Mouse (Mus musculus): ENCODE measurements around the gene Rbbp8nl. TPM values are rescaled to one million over a fixed set of nuclear protein-coding genes. Genes with fewer than 3 reads are reported as not detected.
A peak's percentile ranks its signal among the peaks of the same experiment; 100 is the strongest.

Rbbp8nl gene
- polyA plus RNA-seq, 1 experiment from 2014 or later, result 1.5 TPM

DNA sequence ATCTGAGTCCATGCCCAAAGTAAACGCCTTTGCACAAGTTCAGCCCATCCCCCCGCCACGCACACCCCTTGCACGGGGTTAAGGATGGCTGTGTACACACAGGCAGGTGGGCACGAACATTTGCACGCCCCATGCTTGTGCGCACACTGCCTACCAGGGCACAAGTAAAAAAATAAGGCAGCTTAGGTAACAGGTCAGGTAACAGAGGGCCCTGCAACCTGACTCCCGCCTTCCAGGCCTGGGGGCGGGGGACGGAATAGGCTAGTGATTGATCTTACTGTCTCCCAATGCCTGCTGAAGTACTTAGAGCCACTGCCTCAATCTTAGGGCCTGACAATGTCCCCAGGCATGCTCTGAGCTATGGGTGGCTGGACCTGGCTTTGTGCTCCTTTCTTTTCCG lies 713 bp downstream of the Rbbp8nl start:
- Histone ChIP-seq H3K9ac (no peak overlapping the region), H3K4me1 (0 out of 2 replicates have a peak, but pooled peaks cover 3% of the 10 kb centered on the region), H3K27me3 (no peaks in the 10 kb centered on the region), H3K4me2 (replicated peaks) (peak overlapping the region; percentile 35), H3K9me3 (replicated peaks) (no peaks in the 10 kb centered on the region), H3K27ac (replicated peaks) (no peak overlapping the region), H3K36me3 (no peaks in the 10 kb centered on the region), H3K4me3 (replicated peaks) (peak overlapping the region; percentile 32)
- 38% methylated on average over 11 of the region's 11 CpGs for WGBS
- ATAC-seq (ENCODE audit: insufficient number of reproducible peaks, low FRiP score, low TSS enrichment, low read depth), result no peak

DNA sequence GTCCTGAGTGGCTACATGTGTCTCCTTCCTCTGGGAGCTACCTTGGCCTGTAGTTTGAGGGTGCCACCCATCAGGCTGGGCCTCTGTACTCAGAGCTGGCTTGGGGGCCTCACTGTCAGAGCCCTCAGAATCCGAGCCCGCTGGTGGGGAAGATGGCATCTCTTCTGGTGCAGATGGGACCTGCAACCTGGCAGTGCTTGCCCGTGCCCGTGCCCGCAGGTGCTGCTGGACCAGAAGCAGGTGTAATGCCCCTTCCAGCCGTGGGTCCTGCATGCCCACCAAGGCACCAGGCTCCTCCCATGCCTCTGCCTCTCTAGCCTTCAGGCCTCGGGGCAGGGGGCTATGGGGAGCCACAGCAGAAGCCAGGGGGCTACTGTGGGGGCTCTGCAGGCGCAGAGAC lies 10.4 kb downstream of the Rbbp8nl start:
- H3K36me3 ChIP-seq, result no peaks in the 10 kb centered on the region
- H3K4me1 ChIP-seq, result peaks cover 8% of the 10 kb centered on the region
- no peak overlapping the region for H3K27ac ChIP-seq (replicated peaks)
- no peak overlapping the region for H3K4me2 ChIP-seq (replicated peaks)
- H3K9ac ChIP-seq, result no peak overlapping the region
- H3K4me3 ChIP-seq (replicated peaks), result no peak overlapping the region
- 84% methylated on average over 8 of the region's 8 CpGs for WGBS
- 0 out of 2 replicates have a peak, but pooled peaks cover 3% of the 10 kb centered on the region for H3K27me3 ChIP-seq
- no peaks in the 10 kb centered on the region for H3K9me3 ChIP-seq (replicated peaks)
- ATAC-seq (ENCODE audit: insufficient number of reproducible peaks, low FRiP score, low TSS enrichment, low read depth), result no peak

DNA sequence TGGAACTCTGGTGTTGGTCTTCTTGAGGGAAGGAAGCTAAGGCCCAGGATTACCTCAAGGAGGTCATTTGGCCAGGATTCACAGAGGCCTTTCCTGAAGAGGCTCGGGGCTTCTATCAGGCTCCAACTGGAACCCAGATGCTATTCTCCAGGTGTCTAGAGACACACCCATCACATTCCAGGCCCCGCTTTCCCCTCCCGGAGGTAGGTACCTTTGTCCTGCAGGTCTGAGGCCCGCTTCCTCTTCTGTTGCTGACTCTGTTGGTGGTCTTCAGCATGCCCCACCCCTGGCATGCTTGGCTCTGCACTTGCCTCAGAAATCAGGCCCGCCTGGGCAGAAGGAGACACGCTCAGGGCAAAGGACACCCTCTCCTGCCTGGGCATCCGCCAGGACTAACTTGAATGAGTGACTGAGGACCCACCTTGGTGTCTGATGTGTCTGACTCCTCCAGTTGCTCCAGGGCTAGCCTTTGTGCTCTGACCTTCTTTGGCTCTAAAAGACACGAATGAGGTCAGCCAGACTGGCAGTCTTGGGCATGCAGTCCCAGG lies 11.8 kb downstream of the Rbbp8nl start:
- H3K27ac ChIP-seq (replicated peaks), result no peak overlapping the region

DNA sequence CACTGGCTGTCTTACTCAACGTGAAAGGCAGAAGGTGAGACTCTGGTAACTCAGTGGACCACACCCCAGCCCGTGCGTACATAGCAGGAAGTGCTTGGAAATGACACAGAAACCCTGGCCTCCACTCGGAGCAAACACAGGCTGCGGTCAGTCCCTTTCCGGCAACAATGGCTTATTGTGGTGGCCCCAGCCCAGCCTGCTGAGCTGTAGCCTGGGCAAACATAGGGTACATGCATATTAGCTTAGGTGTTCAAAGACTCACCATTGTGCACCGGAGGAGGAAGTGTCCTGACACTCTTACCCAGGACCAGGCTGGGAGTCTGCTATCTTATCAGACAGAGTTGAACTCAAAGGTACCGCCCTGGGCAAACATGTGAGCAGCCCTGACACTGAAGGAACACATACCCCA lies 12.8 kb downstream of the Rbbp8nl start:
- Histone ChIP-seq H3K27me3 (0 out of 2 replicates have a peak, but pooled peaks cover 3% of the 10 kb centered on the region), H3K4me2 (replicated peaks) (no peak overlapping the region), H3K4me3 (replicated peaks) (no peak overlapping the region), H3K27ac (replicated peaks) (no peak overlapping the region), H3K36me3 (no peaks in the 10 kb centered on the region), H3K9ac (no peak overlapping the region), H3K9me3 (replicated peaks) (no peaks in the 10 kb centered on the region), H3K4me1 (peaks cover 24% of the 10 kb centered on the region)
- no peak for ATAC-seq (ENCODE audit: insufficient number of reproducible peaks, low FRiP score, low TSS enrichment, low read depth)
- WGBS, result 38% methylated on average over 8 of the region's 8 CpGs

More for the DNA sequence above, 11.8 kb downstream of the Rbbp8nl start:
- no peaks in the 10 kb centered on the region for H3K36me3 ChIP-seq
- no peak overlapping the region for H3K4me2 ChIP-seq (replicated peaks)
- H3K9me3 ChIP-seq (replicated peaks), result no peaks in the 10 kb centered on the region
- 0 out of 2 replicates have a peak, but pooled peaks cover 3% of the 10 kb centered on the region for H3K27me3 ChIP-seq
- peaks cover 15% of the 10 kb centered on the region for H3K4me1 ChIP-seq
- H3K4me3 ChIP-seq (replicated peaks), result no peak overlapping the region
- H3K9ac ChIP-seq, result no peak overlapping the region
- ATAC-seq (ENCODE audit: insufficient number of reproducible peaks, low FRiP score, low TSS enrichment, low read depth), result no peak
- 52% methylated on average over 8 of the region's 8 CpGs for WGBS

DNA sequence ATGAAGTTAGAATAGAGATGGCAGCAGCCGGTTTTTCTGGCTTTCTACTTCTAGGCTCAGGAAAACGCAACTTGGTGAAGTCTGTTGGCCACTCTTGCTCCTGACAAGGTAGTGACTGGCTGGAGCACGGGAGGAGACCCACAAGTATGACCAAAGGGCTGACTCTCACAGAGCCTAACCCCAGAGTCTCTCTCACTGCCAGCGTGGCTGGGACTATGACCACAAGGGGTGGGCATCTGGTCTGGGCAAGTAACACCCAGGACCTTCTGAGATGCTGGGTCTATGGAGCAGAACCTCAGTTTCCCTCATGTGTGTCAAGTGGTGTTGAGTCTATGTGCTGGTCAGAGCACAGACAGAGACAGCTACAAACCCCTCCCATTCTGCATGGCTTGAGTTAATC lies 13.3 kb downstream of the Rbbp8nl start:
- WGBS, result 52% methylated on average over 4 of the region's 4 CpGs
- Histone ChIP-seq H3K4me1 (peaks cover 29% of the 10 kb centered on the region), H3K4me2 (replicated peaks) (no peak overlapping the region)

DNA sequence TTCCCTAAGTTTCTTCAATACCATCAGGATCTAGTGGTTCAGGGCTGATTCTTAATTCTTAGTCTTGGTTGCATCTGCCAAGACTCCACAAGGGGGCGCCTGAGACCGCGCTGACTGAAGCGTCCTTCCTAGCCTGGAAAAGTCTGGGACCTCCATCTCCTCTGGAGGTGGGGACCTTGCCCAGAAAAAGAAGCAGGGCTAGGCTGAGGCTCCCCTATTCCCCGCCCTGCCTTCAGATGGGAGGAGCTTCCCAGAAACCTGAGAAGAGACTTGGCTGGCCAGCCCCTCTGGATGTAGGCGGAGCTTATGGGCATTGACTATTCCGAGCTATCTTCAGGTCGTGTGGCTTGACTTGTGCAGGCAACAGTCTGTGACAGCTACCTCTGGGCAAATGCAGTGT lies 13.8 kb downstream of the Rbbp8nl start:
- Histone ChIP-seq H3K27me3 (0 out of 2 replicates have a peak, but pooled peaks cover 3% of the 10 kb centered on the region), H3K9me3 (replicated peaks) (no peaks in the 10 kb centered on the region), H3K4me2 (replicated peaks) (peak overlapping the region; percentile 6; the same call in 1 of the 2 replicates), H3K9ac (no peak overlapping the region), H3K4me1 (peaks cover 30% of the 10 kb centered on the region), H3K4me3 (replicated peaks) (no peak overlapping the region), H3K27ac (replicated peaks) (no peak overlapping the region), H3K36me3 (0 out of 2 replicates have a peak, but pooled peaks cover 1% of the 10 kb centered on the region)
- peak; percentile 44 for ATAC-seq (ENCODE audit: insufficient number of reproducible peaks, low FRiP score, low TSS enrichment, low read depth)
- 1% methylated on average over 8 of the region's 8 CpGs for WGBS

More for the DNA sequence above, 13.3 kb downstream of the Rbbp8nl start:
- H3K4me3 ChIP-seq (replicated peaks), result no peak overlapping the region
- ATAC-seq (ENCODE audit: insufficient number of reproducible peaks, low FRiP score, low TSS enrichment, low read depth), result no peak
- no peaks in the 10 kb centered on the region for H3K36me3 ChIP-seq
- no peaks in the 10 kb centered on the region for H3K9me3 ChIP-seq (replicated peaks)
- no peak overlapping the region for H3K27ac ChIP-seq (replicated peaks)
- no peak overlapping the region for H3K9ac ChIP-seq
- H3K27me3 ChIP-seq, result 0 out of 2 replicates have a peak, but pooled peaks cover 3% of the 10 kb centered on the region

DNA sequence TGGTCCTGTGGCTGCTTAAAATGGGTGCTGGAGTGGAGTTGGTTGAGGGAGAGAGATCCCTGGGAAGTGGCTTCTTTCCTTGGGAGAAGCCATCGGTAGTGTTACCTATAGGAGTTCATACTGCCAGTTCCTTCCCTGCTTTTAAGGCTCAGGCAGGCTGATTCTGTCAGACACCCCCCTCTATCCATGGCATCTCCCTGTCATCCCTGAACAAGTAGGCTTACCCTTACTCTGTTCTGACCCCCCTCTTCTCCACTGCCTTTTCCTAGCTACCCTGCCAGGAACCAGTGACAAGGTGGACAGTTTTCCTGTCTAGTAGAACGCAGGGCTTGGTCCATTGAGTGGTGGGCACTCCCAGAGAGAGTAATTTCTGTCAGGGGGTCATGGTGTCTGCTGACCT lies 15.2 kb downstream of the Rbbp8nl start:
- no peak overlapping the region for H3K4me3 ChIP-seq (replicated peaks)

DNA sequence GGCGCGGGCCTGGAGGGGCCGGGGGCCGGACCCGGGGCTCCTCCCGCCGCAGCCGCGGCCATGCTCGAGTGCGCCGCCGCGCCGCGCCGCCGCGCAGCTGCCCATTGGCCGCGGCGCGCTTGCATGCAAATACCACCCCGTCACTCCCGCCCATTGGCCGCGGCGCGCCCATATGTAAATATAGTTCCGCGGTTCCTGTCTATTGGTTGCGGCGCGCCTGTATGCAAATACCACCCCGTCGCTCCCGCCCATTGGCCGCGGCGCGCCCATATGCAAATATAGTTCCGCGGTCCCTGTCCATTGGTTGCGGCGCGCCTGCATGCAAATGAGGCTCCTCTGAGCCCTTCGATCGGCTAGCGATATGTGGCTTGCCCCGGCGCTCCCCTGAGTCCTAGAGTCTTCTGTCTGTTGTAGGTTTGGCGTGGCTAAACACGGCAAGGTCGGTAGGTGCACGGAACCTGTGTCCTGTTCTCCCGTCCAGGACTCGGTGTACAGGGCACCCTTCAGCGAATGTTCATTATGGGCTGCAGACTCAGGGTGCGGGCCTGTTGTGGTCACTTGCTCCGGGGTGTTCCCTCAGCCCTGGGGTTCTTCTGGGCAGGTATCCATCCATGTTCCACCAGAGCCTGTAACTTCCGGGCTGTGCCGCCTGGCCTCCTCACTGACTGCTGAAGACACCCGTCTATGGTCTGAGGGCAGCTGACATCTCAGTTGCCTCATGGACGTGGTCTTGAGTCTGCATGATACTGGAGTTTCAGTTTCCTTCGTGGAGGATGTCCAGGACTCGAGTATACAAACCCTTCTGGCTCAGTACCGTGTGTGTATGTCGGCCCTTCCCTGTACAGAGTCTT lies 16.1 kb downstream of the Rbbp8nl start, which contains the start of gene Cables2:
Gene Cables2 (minus strand): TSS at position 103 of the 851 bp plus-strand sequence.
- Histone ChIP-seq H3K9ac (peak within 1 kb of the TSS; percentile 90), H3K36me3 (peaks cover 18% of the 10 kb centered on the region; the same call in 1 of the 2 replicates), H3K4me3 (replicated peaks) (peak within 1 kb of the TSS; percentile 84), H3K27me3 (0 out of 2 replicates have a peak, but pooled peaks cover 3% of the 10 kb centered on the region), H3K27ac (replicated peaks) (peak within 1 kb of the TSS; percentile 68; the same call in 1 of the 2 replicates), H3K4me2 (replicated peaks) (peak within 1 kb of the TSS; percentile 86), H3K4me1 (peaks cover 36% of the 10 kb centered on the region), H3K9me3 (replicated peaks) (no peaks in the 10 kb centered on the region)
- WGBS, result 5% methylated on average over 68 of the region's 68 CpGs
- ATAC-seq (ENCODE audit: insufficient number of reproducible peaks, low FRiP score, low TSS enrichment, low read depth), result peak; percentile 93

More for the DNA sequence above, 15.2 kb downstream of the Rbbp8nl start:
- Histone ChIP-seq H3K27ac (replicated peaks) (no peak overlapping the region), H3K27me3 (0 out of 2 replicates have a peak, but pooled peaks cover 3% of the 10 kb centered on the region), H3K9ac (no peak overlapping the region), H3K9me3 (replicated peaks) (no peaks in the 10 kb centered on the region), H3K4me1 (peaks cover 36% of the 10 kb centered on the region), H3K36me3 (peaks cover 10% of the 10 kb centered on the region; the same call in 1 of the 2 replicates), H3K4me2 (replicated peaks) (no peak overlapping the region)
- no peak for ATAC-seq (ENCODE audit: insufficient number of reproducible peaks, low FRiP score, low TSS enrichment, low read depth)
- WGBS, result 84% methylated on average over 2 of the region's 2 CpGs

DNA sequence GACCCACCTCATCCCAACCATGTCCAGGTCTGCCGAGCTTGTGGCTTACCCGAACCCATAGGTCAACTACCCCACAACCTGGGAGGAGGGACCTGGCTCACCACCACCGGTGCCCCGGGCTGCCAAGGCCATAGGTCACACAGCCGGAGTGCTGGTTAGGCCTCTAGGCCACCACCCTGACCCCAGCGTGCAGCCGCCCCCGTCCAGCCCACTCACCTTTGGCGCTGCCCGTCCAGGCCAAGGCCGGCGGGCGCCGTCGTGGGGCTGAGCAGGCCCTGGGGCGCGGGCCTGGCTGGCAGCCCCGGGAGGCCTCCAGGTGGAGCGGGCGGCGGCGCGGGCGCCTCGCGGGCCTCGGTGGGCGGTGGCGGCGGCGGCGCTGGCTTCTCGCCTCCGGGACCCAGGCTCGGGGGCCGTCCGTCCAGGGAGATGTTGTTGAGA lies 16.8 kb downstream of the Rbbp8nl start:
- peak overlapping the region; percentile 86 for H3K4me2 ChIP-seq (replicated peaks)
- 0 out of 2 replicates have a peak, but pooled peaks cover 3% of the 10 kb centered on the region for H3K27me3 ChIP-seq
- H3K27ac ChIP-seq (replicated peaks), result peak overlapping the region; percentile 68; the same call in 1 of the 2 replicates
- no peaks in the 10 kb centered on the region for H3K9me3 ChIP-seq (replicated peaks)
- H3K4me1 ChIP-seq, result peaks cover 36% of the 10 kb centered on the region
- H3K9ac ChIP-seq, result peak overlapping the region; percentile 90
- H3K36me3 ChIP-seq, result peaks cover 26% of the 10 kb centered on the region
- ATAC-seq (ENCODE audit: insufficient number of reproducible peaks, low FRiP score, low TSS enrichment, low read depth), result peak; percentile 15; the same call in 1 of the 2 replicates
- WGBS, result under 1% methylated on average over 32 of the region's 37 CpGs
- peak overlapping the region; percentile 84 for H3K4me3 ChIP-seq (replicated peaks)

DNA sequence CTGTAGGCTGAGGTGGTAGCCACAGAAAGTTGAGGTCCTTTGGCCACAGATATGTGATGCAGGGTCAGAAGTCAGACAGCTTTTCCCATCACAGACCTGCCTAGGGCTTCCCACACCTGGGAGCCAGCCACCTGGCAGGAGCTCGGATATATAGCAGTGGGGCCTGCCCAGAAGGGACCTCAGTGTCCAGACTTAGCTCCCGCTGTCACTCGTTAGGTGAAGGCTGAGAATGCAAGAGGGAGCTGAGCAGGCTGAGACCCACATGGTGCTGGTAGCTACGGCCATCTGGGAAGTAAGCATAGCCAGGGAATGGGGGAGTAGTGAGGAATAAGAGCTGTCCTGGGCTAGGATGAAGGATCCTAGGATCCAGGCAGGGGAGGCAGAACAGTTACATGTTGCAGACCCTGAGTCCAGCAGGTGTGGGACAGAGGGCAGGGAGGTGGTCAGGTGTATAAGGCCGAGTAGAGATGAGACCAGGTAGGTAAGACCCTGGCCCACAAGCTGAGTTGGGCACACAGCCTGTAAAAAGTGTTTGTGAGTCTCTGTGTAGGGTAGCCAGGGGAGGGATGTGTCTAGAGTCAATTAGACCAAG lies 17.8 kb downstream of the Rbbp8nl start:
- peaks cover 36% of the 10 kb centered on the region for H3K4me1 ChIP-seq
- H3K36me3 ChIP-seq, result peaks cover 35% of the 10 kb centered on the region
- no peak overlapping the region for H3K9ac ChIP-seq
- H3K27ac ChIP-seq (replicated peaks), result no peak overlapping the region
- H3K9me3 ChIP-seq (replicated peaks), result no peaks in the 10 kb centered on the region
- peak overlapping the region; percentile 86 for H3K4me2 ChIP-seq (replicated peaks)
- ATAC-seq (ENCODE audit: insufficient number of reproducible peaks, low FRiP score, low TSS enrichment, low read depth), result no peak
- 62% methylated on average over 5 of the region's 5 CpGs for WGBS
- 0 out of 2 replicates have a peak, but pooled peaks cover 3% of the 10 kb centered on the region for H3K27me3 ChIP-seq
- peak overlapping the region; percentile 84 for H3K4me3 ChIP-seq (replicated peaks)
